Mouse (Mus musculus): ENCODE results near the gene Hs3st3b1. TPM values are rescaled to one million over a fixed set of nuclear protein-coding genes. Genes with fewer than 3 reads are reported as not detected.

The Hs3st3b1 gene
- polyA plus RNA-seq, 1 experiment: 9.6 TPM

DNA sequence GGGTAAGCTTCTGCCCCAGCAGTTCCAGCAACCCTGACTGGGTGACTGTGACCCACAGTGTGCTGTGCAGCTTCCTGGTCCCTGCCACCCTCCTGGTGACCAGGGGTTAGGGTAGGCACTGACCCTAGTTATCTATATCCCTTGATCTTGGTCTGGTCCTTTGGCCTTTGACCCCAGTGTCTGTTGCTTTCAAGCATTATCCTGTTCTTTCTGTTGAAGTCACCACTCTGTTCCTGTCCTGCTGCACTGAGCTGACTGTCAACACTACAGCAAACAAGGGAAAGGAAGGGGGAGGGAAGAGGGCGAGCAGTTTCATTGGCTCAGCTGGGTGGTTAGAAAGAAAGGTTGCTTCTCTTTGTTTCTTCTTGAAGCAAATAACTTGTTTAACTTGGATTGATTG, 60.1 kb downstream of the Hs3st3b1 start:
- Histone ChIP-seq H3K27me3 (ENCODE audit: control insufficient read depth, insufficient read depth, low read length) (no peaks in the 10 kb centered on the region), H3K36me3 (ENCODE audit: control insufficient read depth, insufficient read depth, low read length) (no peaks in the 10 kb centered on the region), H3K4me1 (ENCODE audit: control insufficient read depth, insufficient read depth, insufficient read length) (no peaks in the 10 kb centered on the region), H3K4me3 (ENCODE audit: extremely low read depth, insufficient read depth, insufficient read length) (no peak overlapping the region), H3K27ac (ENCODE audit: insufficient read depth, low read length) (no peak overlapping the region)
- TF ChIP-seq POLR2A (IDR thresholded peaks at IDR 0.05; ENCODE audit: low read depth, low read length) (no peak), CTCF (IDR thresholded peaks at IDR 0.05; ENCODE audit: extremely low read depth, insufficient read depth, insufficient read length, insufficient replicate concordance) (no peak)
- no peak for DNase-seq (ENCODE audit: low read depth in 1 of 2, low spot score in 2 of 2)
- 74% methylated on average over 1 of the region's 1 CpGs for WGBS

GRCm38 (mm10) chr11:63851041-63851730, 70.9 kb downstream of the Hs3st3b1 start:
- H3K27ac ChIP-seq (ENCODE audit: insufficient read depth, low read length): no peak overlapping the region
- H3K4me3 ChIP-seq (ENCODE audit: extremely low read depth, insufficient read depth, insufficient read length): no peak overlapping the region
- TF ChIP-seq POLR2A (IDR thresholded peaks at IDR 0.05; ENCODE audit: low read depth, low read length) (no peak), CTCF (IDR thresholded peaks at IDR 0.05; ENCODE audit: extremely low read depth, insufficient read depth, insufficient read length, insufficient replicate concordance) (no peak)
- no peak for DNase-seq (ENCODE audit: low read depth in 1 of 2, low spot score in 2 of 2)
- 88% methylated on average over 6 of the region's 6 CpGs for WGBS
- no peaks in the 10 kb centered on the region for H3K27me3 ChIP-seq (ENCODE audit: control insufficient read depth, insufficient read depth, low read length)
- H3K36me3 ChIP-seq (ENCODE audit: control insufficient read depth, insufficient read depth, low read length): no peaks in the 10 kb centered on the region
- no peaks in the 10 kb centered on the region for H3K4me1 ChIP-seq (ENCODE audit: control insufficient read depth, insufficient read depth, insufficient read length)

DNA sequence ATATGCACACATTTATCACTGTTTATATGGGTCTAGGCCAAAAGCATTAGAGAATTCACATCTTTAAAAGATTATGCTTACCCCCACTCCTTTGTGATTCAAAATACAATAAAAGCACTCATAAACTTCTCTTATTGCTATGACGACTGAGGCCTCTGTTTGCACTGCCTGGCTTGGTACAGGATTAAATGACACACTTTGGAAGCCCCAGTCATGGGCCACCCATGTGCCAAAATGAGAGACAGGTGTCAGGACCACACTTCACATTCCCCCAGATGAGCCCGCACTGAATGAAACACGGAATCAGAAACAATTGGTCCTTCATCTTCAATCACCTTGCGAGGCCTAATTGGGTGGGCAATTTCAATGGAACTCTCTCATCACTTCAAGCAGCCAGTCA, 71.8 kb downstream of the Hs3st3b1 start:
- Histone ChIP-seq H3K27ac (ENCODE audit: insufficient read depth, low read length) (no peak overlapping the region), H3K27me3 (ENCODE audit: control insufficient read depth, insufficient read depth, low read length) (no peaks in the 10 kb centered on the region), H3K36me3 (ENCODE audit: control insufficient read depth, insufficient read depth, low read length) (no peaks in the 10 kb centered on the region), H3K4me3 (ENCODE audit: extremely low read depth, insufficient read depth, insufficient read length) (no peak overlapping the region), H3K4me1 (ENCODE audit: control insufficient read depth, insufficient read depth, insufficient read length) (no peaks in the 10 kb centered on the region)
- WGBS: 93% methylated on average over 4 of the region's 4 CpGs
- TF ChIP-seq CTCF (IDR thresholded peaks at IDR 0.05; ENCODE audit: extremely low read depth, insufficient read depth, insufficient read length, insufficient replicate concordance) (no peak), POLR2A (IDR thresholded peaks at IDR 0.05; ENCODE audit: low read depth, low read length) (no peak)
- DNase-seq (ENCODE audit: low read depth in 1 of 2, low spot score in 2 of 2): no peak

DNA sequence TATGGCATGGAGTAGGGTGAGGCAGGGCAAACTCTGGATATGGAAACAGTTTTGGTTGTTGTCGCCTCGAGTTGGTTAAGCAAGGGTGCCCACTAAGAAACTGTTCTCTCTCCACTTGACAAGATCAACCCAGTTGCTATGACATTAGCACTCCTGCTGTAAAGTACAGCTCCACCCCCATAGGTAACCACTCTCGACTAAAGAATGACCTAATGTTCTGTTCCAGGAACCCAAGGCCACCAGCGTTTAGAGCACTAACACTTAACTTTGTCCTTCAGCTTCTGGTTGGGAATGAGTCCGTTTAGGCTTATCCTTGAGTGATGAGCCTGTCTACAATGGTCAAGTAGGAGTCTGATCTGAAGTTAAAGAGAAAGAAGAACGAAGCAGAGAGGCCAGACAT, 76.7 kb downstream of the Hs3st3b1 start:
- no peak overlapping the region for H3K27ac ChIP-seq (ENCODE audit: insufficient read depth, low read length)
- H3K27me3 ChIP-seq (ENCODE audit: control insufficient read depth, insufficient read depth, low read length): no peaks in the 10 kb centered on the region
- no CpG with 5 or more reads among the region's 6 CpGs for WGBS
- TF ChIP-seq CTCF (IDR thresholded peaks at IDR 0.05; ENCODE audit: extremely low read depth, insufficient read depth, insufficient read length, insufficient replicate concordance) (no peak), POLR2A (IDR thresholded peaks at IDR 0.05; ENCODE audit: low read depth, low read length) (no peak)
- no peaks in the 10 kb centered on the region for H3K36me3 ChIP-seq (ENCODE audit: control insufficient read depth, insufficient read depth, low read length)
- H3K4me1 ChIP-seq (ENCODE audit: control insufficient read depth, insufficient read depth, insufficient read length): no peaks in the 10 kb centered on the region
- DNase-seq (ENCODE audit: low read depth in 1 of 2, low spot score in 2 of 2): no peak
- H3K4me3 ChIP-seq (ENCODE audit: extremely low read depth, insufficient read depth, insufficient read length): no peak overlapping the region

DNA sequence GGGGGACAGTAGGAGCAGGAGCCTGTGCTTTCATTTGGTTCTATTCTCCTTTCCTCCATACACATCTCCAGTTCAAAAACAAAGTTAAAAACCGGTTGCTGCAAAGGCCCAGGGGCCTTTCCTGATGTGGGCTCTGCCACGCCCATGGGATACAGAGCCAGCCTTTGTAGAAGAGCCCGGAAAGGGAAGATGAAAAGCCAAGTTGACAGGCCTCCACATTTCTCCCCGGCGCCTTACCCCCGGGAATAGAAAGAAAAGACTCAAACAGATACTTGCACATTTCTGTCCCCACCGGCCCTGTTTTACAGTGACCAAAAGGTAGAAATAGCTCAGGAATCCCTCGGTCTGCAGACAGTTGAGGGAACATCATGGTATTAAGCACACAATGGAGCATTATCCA, 77.4 kb downstream of the Hs3st3b1 start:
- no peak overlapping the region for H3K4me3 ChIP-seq (ENCODE audit: extremely low read depth, insufficient read depth, insufficient read length)
- 78% methylated on average over 8 of the region's 8 CpGs for WGBS
- H3K4me1 ChIP-seq (ENCODE audit: control insufficient read depth, insufficient read depth, insufficient read length): no peaks in the 10 kb centered on the region
- no peak for DNase-seq (ENCODE audit: low read depth in 1 of 2, low spot score in 2 of 2)
- H3K27ac ChIP-seq (ENCODE audit: insufficient read depth, low read length): no peak overlapping the region
- no peak for TF ChIP-seq CTCF (IDR thresholded peaks at IDR 0.05; ENCODE audit: extremely low read depth, insufficient read depth, insufficient read length, insufficient replicate concordance)
- TF ChIP-seq POLR2A (IDR thresholded peaks at IDR 0.05; ENCODE audit: low read depth, low read length): no peak
- no peaks in the 10 kb centered on the region for H3K36me3 ChIP-seq (ENCODE audit: control insufficient read depth, insufficient read depth, low read length)
- no peaks in the 10 kb centered on the region for H3K27me3 ChIP-seq (ENCODE audit: control insufficient read depth, insufficient read depth, low read length)

GRCm38 (mm10) chr11:63837526-63837925, 84.6 kb downstream of the Hs3st3b1 start:
- Histone ChIP-seq H3K36me3 (ENCODE audit: control insufficient read depth, insufficient read depth, low read length) (no peaks in the 10 kb centered on the region), H3K4me1 (ENCODE audit: control insufficient read depth, insufficient read depth, insufficient read length) (no peaks in the 10 kb centered on the region), H3K4me3 (ENCODE audit: extremely low read depth, insufficient read depth, insufficient read length) (no peak overlapping the region), H3K27ac (ENCODE audit: insufficient read depth, low read length) (no peak overlapping the region), H3K27me3 (ENCODE audit: control insufficient read depth, insufficient read depth, low read length) (no peaks in the 10 kb centered on the region)
- 60% methylated on average over 13 of the region's 13 CpGs for WGBS
- DNase-seq (ENCODE audit: low read depth in 1 of 2, low spot score in 2 of 2): no peak
- no peak for TF ChIP-seq CTCF (IDR thresholded peaks at IDR 0.05; ENCODE audit: extremely low read depth, insufficient read depth, insufficient read length, insufficient replicate concordance)
- TF ChIP-seq POLR2A (IDR thresholded peaks at IDR 0.05; ENCODE audit: low read depth, low read length): no peak

Other genes with a start within 250 kb of the Hs3st3b1 start
- gene Cox10, start 157.2 kb upstream of the Hs3st3b1 start, polyA plus RNA-seq (2012; rRNA removed): 7.8 and 9.8 TPM in 2 replicates

All from spleen, adult 2 months (tissue).